In the genomic region with DNA sequence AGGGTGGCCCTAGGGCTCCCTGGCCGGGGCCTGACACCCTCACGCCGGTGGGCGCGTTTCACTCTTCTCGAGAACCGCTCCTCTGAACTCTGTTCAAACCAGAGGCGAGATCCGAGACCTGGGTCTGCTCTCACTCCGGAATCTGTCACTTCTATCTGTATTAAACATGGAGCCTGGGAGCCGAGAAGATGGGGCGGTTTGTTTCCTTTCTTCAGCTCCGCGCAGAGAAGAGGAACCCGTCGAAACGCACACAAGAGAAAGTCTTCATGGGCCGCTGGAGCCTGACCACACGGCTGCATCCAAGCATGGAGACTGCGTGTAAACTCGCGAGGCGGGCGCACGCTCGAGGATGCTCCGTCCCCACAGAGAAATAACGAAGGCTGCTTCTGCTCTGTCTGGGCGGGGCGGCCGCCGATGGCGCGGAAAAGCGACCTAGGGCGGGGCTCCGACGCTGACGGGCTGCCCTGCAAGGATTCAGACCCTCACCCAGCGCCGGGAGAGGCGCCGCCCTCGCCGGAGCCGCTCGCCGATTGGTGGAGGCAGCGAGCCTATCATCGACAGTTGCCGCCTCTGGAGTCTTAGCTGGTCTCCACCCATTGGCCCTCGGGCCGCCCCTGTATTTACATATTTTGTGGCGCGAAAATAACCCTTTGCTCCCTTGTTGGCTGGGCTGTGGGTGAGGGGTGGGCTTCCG, we compare ENCODE assay signal across 7 mouse cellular contexts. TPM values are rescaled to one million over a fixed set of nuclear protein-coding genes. Genes with fewer than 3 reads are reported as not detected.
A peak's percentile ranks its signal among the peaks of the same experiment; 100 is the strongest.
DNase-seq lines count a peak whose midpoint lies in the region; ATAC-seq and TF ChIP-seq lines count a peak whose summit lies in the region.

No protein-coding gene starts in this region.

- TF ChIP-seq EP300 in ES-Bruce4 (IDR thresholded peaks at IDR 0.05; ENCODE audit: insufficient read depth, low read depth, low read length), result 0 out of 2 replicates have a peak, but pooled peaks have one; percentile 24

- no peaks in the 10 kb centered on the region; the same call in 1 of the 2 replicates for H3K9me3 ChIP-seq in ES-Bruce4 (replicated peaks; ENCODE audit: control insufficient read depth, insufficient read depth, low read length, poor library complexity, severe bottlenecking)
- H3K9me3 ChIP-seq in hindbrain, embryonic 10.5 days, result no peaks in the 10 kb centered on the region

- DNase-seq in adrenal gland, postnatal 14 days, result peak; percentile 85
- DNase-seq in hindbrain, embryonic 10.5 days (ENCODE audit: low spot score), result peak; percentile 99
- DNase-seq in liver, adult 2 months (ENCODE audit: extremely low read depth, low read depth, low spot score), result no peak

- peak overlapping the region; percentile 80 for H3K4me3 ChIP-seq in ES-Bruce4 (ENCODE audit: low read depth, low read length)
- peak overlapping the region; percentile 100 for H3K4me3 ChIP-seq in hindbrain, embryonic 10.5 days
- 0 out of 2 replicates have a peak overlapping the region, but pooled peaks have one; percentile 17 for H3K4me3 ChIP-seq in liver, adult 2 months (ENCODE audit: insufficient read depth, low read depth, low read length)
- no peak overlapping the region for H3K4me3 ChIP-seq in myocyte
- H3K4me3 ChIP-seq in testis, adult 2 months (ENCODE audit: control insufficient read depth, low read depth, low read length), result peak overlapping the region; percentile 81

- no peaks in the 10 kb centered on the region for H3K4me1 ChIP-seq in ES-Bruce4 (ENCODE audit: control insufficient read depth, insufficient read depth, low read length)
- peaks cover 27% of the 10 kb centered on the region for H3K4me1 ChIP-seq in hindbrain, embryonic 10.5 days (replicated peaks)
- peaks cover 5% of the 10 kb centered on the region for H3K4me1 ChIP-seq in liver, adult 2 months (ENCODE audit: control insufficient read depth, insufficient read depth, low read length)
- H3K4me1 ChIP-seq in testis, adult 2 months (ENCODE audit: control insufficient read depth, insufficient read depth, low read length), result peaks cover 13% of the 10 kb centered on the region

- peak; percentile 86 for TF ChIP-seq POLR2A in ES-Bruce4 (IDR thresholded peaks at IDR 0.05; ENCODE audit: insufficient read depth, low read length)
- no peak for TF ChIP-seq POLR2A in liver, adult 2 months (IDR thresholded peaks at IDR 0.05; ENCODE audit: extremely low read depth, insufficient read depth, low read length)
- TF ChIP-seq POLR2A in myocyte (IDR thresholded peaks at IDR 0.05; ENCODE audit: insufficient read length, low read depth), result no peak
- TF ChIP-seq POLR2A in testis, adult 2 months (IDR thresholded peaks at IDR 0.05; ENCODE audit: control insufficient read depth, low read depth, low read length), result peak; percentile 55

- no peak overlapping the region for H3ac ChIP-seq in myocyte (ENCODE audit: control insufficient read depth, insufficient read length)

- H3K27me3 ChIP-seq in ES-Bruce4 (ENCODE audit: control insufficient read depth, insufficient read depth, low read length, poor library complexity, severe bottlenecking) (peaks cover 3% of the 10 kb centered on the region; the same call in 1 of the 2 replicates), myocyte (ENCODE audit: control insufficient read depth, insufficient read depth, insufficient read length) (peaks cover 60% of the 10 kb centered on the region)
- no peaks in the 10 kb centered on the region for H3K27me3 ChIP-seq in hindbrain, embryonic 10.5 days (ENCODE audit: insufficient read depth, poor library complexity, severe bottlenecking)
- H3K27me3 ChIP-seq in liver, adult 2 months (ENCODE audit: control insufficient read depth, insufficient read depth, low read length), result peaks cover 45% of the 10 kb centered on the region
- no peaks in the 10 kb centered on the region for H3K27me3 ChIP-seq in testis, adult 2 months (ENCODE audit: control insufficient read depth, insufficient read depth, low read length)

- H3K36me3 ChIP-seq in ES-Bruce4 (ENCODE audit: control insufficient read depth, insufficient read depth, low read length, poor library complexity, severe bottlenecking) (no peaks in the 10 kb centered on the region), myocyte (ENCODE audit: control insufficient read depth, insufficient read depth) (no peaks in the 10 kb centered on the region)
- H3K36me3 ChIP-seq in hindbrain, embryonic 10.5 days, result no peaks in the 10 kb centered on the region
- H3K36me3 ChIP-seq in liver, adult 2 months (ENCODE audit: control insufficient read depth, insufficient read depth, low read length), result no peaks in the 10 kb centered on the region
- H3K36me3 ChIP-seq in testis, adult 2 months (ENCODE audit: control insufficient read depth, insufficient read depth, low read length), result no peaks in the 10 kb centered on the region

- no peaks in the 10 kb centered on the region for H3K79me2 ChIP-seq in liver, adult 2 months (ENCODE audit: control insufficient read depth, insufficient read depth, low read length)
- H3K79me2 ChIP-seq in myocyte (ENCODE audit: control insufficient read depth, insufficient read depth), result no peaks in the 10 kb centered on the region

- TF ChIP-seq CTCF in ES-Bruce4 (IDR thresholded peaks at IDR 0.05; ENCODE audit: low read depth, low read length), result no peak
- TF ChIP-seq CTCF in liver, adult 2 months (IDR thresholded peaks at IDR 0.05; ENCODE audit: low read depth, low read length), result no peak
- TF ChIP-seq CTCF in testis, adult 2 months (IDR thresholded peaks at IDR 0.05; ENCODE audit: control insufficient read depth, insufficient read depth, insufficient replicate concordance, low read depth, low read length), result no peak

- H3K27ac ChIP-seq in ES-Bruce4 (ENCODE audit: insufficient read depth, low read length), result peak overlapping the region; percentile 26; the same call in 1 of the 2 replicates
- H3K27ac ChIP-seq in hindbrain, embryonic 10.5 days, result peak overlapping the region; percentile 100
- no peak overlapping the region for H3K27ac ChIP-seq in liver, adult 2 months (replicated peaks; ENCODE audit: insufficient read depth, low read depth, low read length)
- peak overlapping the region; percentile 88 for H3K27ac ChIP-seq in testis, adult 2 months (ENCODE audit: control insufficient read depth, insufficient read depth, low read depth, low read length)

- H3K4me2 ChIP-seq in myocyte (ENCODE audit: low read depth), result peak overlapping the region; percentile 30

- H3K9ac ChIP-seq in ES-Bruce4 (ENCODE audit: low read depth, poor library complexity, severe bottlenecking), result peak overlapping the region; percentile 65
- no peak overlapping the region for H3K9ac ChIP-seq in liver, adult 2 months (ENCODE audit: low read depth, low read length)

- WGBS in hindbrain, embryonic 10.5 days, result under 1% methylated on average over 56 of the region's 56 CpGs
- WGBS in liver, adult 2 months, result under 1% methylated on average over 56 of the region's 56 CpGs

- peak; percentile 93 for ATAC-seq in erythroblast, adult 5-6 weeks (replicated peaks; ENCODE audit: low FRiP score, poor library complexity, severe bottlenecking)

TF ChIP-seq in myocyte, 11 proteins besides CTCF, POLR2A, EP300 and RAD21:
- TF ChIP-seq SRF (IDR thresholded peaks at IDR 0.05; ENCODE audit: control insufficient read depth, insufficient read length, low read depth) (no peak), MYOD1 (IDR thresholded peaks at IDR 0.05; ENCODE audit: control insufficient read depth in 1 of 3, insufficient read length in 2 of 3, low read depth in 2 of 3) (no peak), MAX (IDR thresholded peaks at IDR 0.05; ENCODE audit: low read depth) (no peak), USF1 (IDR thresholded peaks at IDR 0.05; ENCODE audit: low read depth) (no peak), E2F4 (IDR thresholded peaks at IDR 0.05; ENCODE audit: insufficient read depth) (peak; percentile 22)

RNA-seq across cellular contexts. Expression of a gene that starts 3.0 kb away (rescaled TPM):
- polyA plus RNA-seq in ES-Bruce4 (2011; ENCODE audit: insufficient read depth, insufficient read length, low read depth, missing spikeins) (78.2 and 85.8 TPM in 2 replicates), myocyte (2012; fragmentation: generic; extraction: Trizol) (0.26 TPM)
- total RNA-seq in adrenal gland, postnatal 14 days (2021), result 2.8 and 3.1 TPM in 2 replicates
- not detected in 2 replicates for total RNA-seq in erythroblast, adult 5-6 weeks (2015; ENCODE audit: low replicate concordance)
- total RNA-seq in erythroblast, adult 5-6 weeks (2017; ENCODE audit: low replicate concordance), result not detected in 2 replicates
- polyA plus RNA-seq in hindbrain, embryonic 10.5 days (2016; fragmentation: Nextera tagmentation; extraction: Ambion mirVana), result 127 and 143 TPM in 2 replicates
- 0.27 and 0.46 TPM in 2 replicates for total RNA-seq in liver, adult 2 months (2014; rRNA removed)
- 0.05 and 0.21 TPM in 2 replicates for polyA plus RNA-seq in liver, adult 2 months (2012; rRNA removed)
- 68.9 and 76.0 TPM in 2 replicates for polyA plus RNA-seq in testis, adult 2 months (2012; rRNA removed)

RNA-seq across cellular contexts. Expression of a gene that starts 46.1 kb away (rescaled TPM):
- polyA plus RNA-seq in ES-Bruce4 (2011; ENCODE audit: insufficient read depth, insufficient read length, low read depth, missing spikeins), result 312 and 328 TPM in 2 replicates
- total RNA-seq in adrenal gland, postnatal 14 days (2021), result 68.4 and 85.4 TPM in 2 replicates
- total RNA-seq in erythroblast, adult 5-6 weeks (2015; ENCODE audit: low replicate concordance), result 73.6 and 81.3 TPM in 2 replicates
- 56.5 and 90.1 TPM in 2 replicates for total RNA-seq in erythroblast, adult 5-6 weeks (2017; ENCODE audit: low replicate concordance)
- 122 and 128 TPM in 2 replicates for polyA plus RNA-seq in hindbrain, embryonic 10.5 days (2016; fragmentation: Nextera tagmentation; extraction: Ambion mirVana)
- total RNA-seq in liver, adult 2 months (2014; rRNA removed), result 19.3 and 20.5 TPM in 2 replicates
- 7.8 and 9.8 TPM in 2 replicates for polyA plus RNA-seq in liver, adult 2 months (2012; rRNA removed)
- 26.5 TPM for polyA plus RNA-seq in myocyte (2012; fragmentation: generic; extraction: Trizol)
- 36.2 and 45.4 TPM in 2 replicates for polyA plus RNA-seq in testis, adult 2 months (2012; rRNA removed)

Comparison
In these comparisons a context has a peak if more than half of its experiments do, and no peak if none do; other contexts are left out.
1. POLR2A ChIP-seq: peak in ES-Bruce4 (single experiment) and testis, adult 2 months (single experiment); none in liver, adult 2 months (single experiment) and myocyte (single experiment).
2. RNA of a gene that starts 3.0 kb away (polyA plus RNA-seq): 127 to 143 TPM in hindbrain, embryonic 10.5 days, 78.2 to 85.8 TPM in ES-Bruce4 and 68.9 to 76.0 TPM in testis, adult 2 months; 0.26 TPM in myocyte (single experiment) and 0.05 to 0.21 TPM in liver, adult 2 months; every median in the first group is over 10 times any median in the second.